In genomic region chr17:17491622-17492001, GRCm38 (mm10) we compare ENCODE assay signal across 17 mouse cellular contexts.
DNase-seq lines count a peak whose midpoint lies in the region; ATAC-seq and TF ChIP-seq lines count a peak whose summit lies in the region.
"Had no signal": no experiment of that assay in that cellular context is flagged by ENCODE, and none has a peak within 500 bp of the region (broad histone marks: within the 10 kb centered on the region; RNA-seq: fewer than 3 reads in every experiment).

No protein-coding gene starts in this region.

- no peaks in the 10 kb centered on the region for H3K36me3 ChIP-seq in kidney, embryonic 16.5 days (ENCODE audit: insufficient read depth, low read length)
- H3K36me3 ChIP-seq in intestine, embryonic 15.5 days, result no peaks in the 10 kb centered on the region
- H3K36me3 ChIP-seq in stomach, embryonic 14.5 days (ENCODE audit: control insufficient read depth, insufficient read depth, low read length), result no peaks in the 10 kb centered on the region
- H3K36me3 ChIP-seq in midbrain, embryonic 14.5 days (ENCODE audit: control insufficient read depth, insufficient read depth, low read length), result no peaks in the 10 kb centered on the region
- H3K36me3 ChIP-seq: midbrain, embryonic 10.5 days had no signal

- peak overlapping the region; percentile 38 for H3K4me2 ChIP-seq in kidney, embryonic 16.5 days (replicated peaks; ENCODE audit: low read depth, low read length)
- H3K4me2 ChIP-seq in intestine, embryonic 15.5 days (replicated peaks), result peak overlapping the region; percentile 17; the same call in 1 of the 2 replicates
- H3K4me2 ChIP-seq in stomach, embryonic 14.5 days (replicated peaks; ENCODE audit: low read depth, low read length), result 0 out of 2 replicates have a peak overlapping the region, but pooled peaks have one; percentile 20
- no peak overlapping the region for H3K4me2 ChIP-seq in midbrain, embryonic 14.5 days (ENCODE audit: low read length)

- H3K9ac ChIP-seq in kidney, embryonic 16.5 days (replicated peaks; ENCODE audit: low read length), result no peak overlapping the region; the same call in 1 of the 2 replicates
- no peak overlapping the region for H3K9ac ChIP-seq in intestine, embryonic 15.5 days
- H3K9ac ChIP-seq in stomach, embryonic 14.5 days (replicated peaks; ENCODE audit: low read depth, low read length), result no peak overlapping the region
- H3K9ac ChIP-seq in midbrain, embryonic 14.5 days (replicated peaks; ENCODE audit: low read length), result no peak overlapping the region

- 14% methylated on average over 7 of the region's 7 CpGs for WGBS in kidney, embryonic 16.5 days
- 48% methylated on average over 7 of the region's 7 CpGs for WGBS in intestine, embryonic 15.5 days
- 29% methylated on average over 7 of the region's 7 CpGs for WGBS in stomach, embryonic 14.5 days
- 87% methylated on average over 7 of the region's 7 CpGs for WGBS in midbrain, embryonic 14.5 days

- TF ChIP-seq CTCF in gastrocnemius, adult 2 months (IDR thresholded peaks at IDR 0.05), result no peak

- H3K4me3 ChIP-seq in gastrocnemius, adult 2 months, result peak overlapping the region; percentile 19
- H3K4me3 ChIP-seq in kidney, embryonic 16.5 days (ENCODE audit: low read length), result peak overlapping the region; percentile 9; the same call in 1 of the 2 replicates
- H3K4me3 ChIP-seq in intestine, embryonic 15.5 days (replicated peaks), result no peak overlapping the region
- H3K4me3 ChIP-seq in stomach, embryonic 14.5 days (ENCODE audit: low read depth, low read length), result no peak overlapping the region
- H3K4me3 ChIP-seq in midbrain, embryonic 14.5 days (replicated peaks; ENCODE audit: low read depth, low read length), result no peak overlapping the region
- H3K4me3 ChIP-seq: midbrain, embryonic 10.5 days; myocyte had no signal

- no peak overlapping the region for H3K27ac ChIP-seq in gastrocnemius, adult 2 months
- peak overlapping the region; percentile 62 for H3K27ac ChIP-seq in kidney, embryonic 16.5 days (ENCODE audit: low read length)
- no peak overlapping the region for H3K27ac ChIP-seq in intestine, embryonic 15.5 days
- 0 out of 2 replicates have a peak overlapping the region, but pooled peaks have one; percentile 7 for H3K27ac ChIP-seq in stomach, embryonic 14.5 days (ENCODE audit: low read length)
- no peak overlapping the region for H3K27ac ChIP-seq in midbrain, embryonic 14.5 days (replicated peaks; ENCODE audit: low read depth, low read length)

- H3K27me3 ChIP-seq in kidney, embryonic 16.5 days (ENCODE audit: insufficient read depth, low read length), result no peaks in the 10 kb centered on the region
- no peaks in the 10 kb centered on the region for H3K27me3 ChIP-seq in intestine, embryonic 15.5 days (replicated peaks)
- no peaks in the 10 kb centered on the region for H3K27me3 ChIP-seq in stomach, embryonic 14.5 days (ENCODE audit: control insufficient read depth, insufficient read depth, low read length)
- H3K27me3 ChIP-seq in midbrain, embryonic 14.5 days (ENCODE audit: control insufficient read depth, insufficient read depth, low read length), result no peaks in the 10 kb centered on the region
- H3K27me3 ChIP-seq: CH12.LX had no signal

- peak; percentile 55 for ATAC-seq in kidney, embryonic 16.5 days (ENCODE audit: low FRiP score, low TSS enrichment)
- no peak for ATAC-seq in intestine, embryonic 15.5 days
- ATAC-seq in stomach, embryonic 14.5 days (ENCODE audit: insufficient number of reproducible peaks, insufficient read depth, low FRiP score, low read depth), result peak; percentile 63; the same call in 1 of the 2 replicates
- no peak for ATAC-seq in midbrain, embryonic 14.5 days (ENCODE audit: low FRiP score, low TSS enrichment)
- ATAC-seq: forebrain, embryonic 14.5 days had no signal

- H3K9me3 ChIP-seq in kidney, embryonic 16.5 days (ENCODE audit: low read length), result no peaks in the 10 kb centered on the region
- H3K9me3 ChIP-seq in intestine, embryonic 15.5 days, result no peaks in the 10 kb centered on the region
- H3K9me3 ChIP-seq in stomach, embryonic 14.5 days (ENCODE audit: control insufficient read depth, low read depth, low read length), result no peaks in the 10 kb centered on the region
- H3K9me3 ChIP-seq in midbrain, embryonic 14.5 days (ENCODE audit: control insufficient read depth, low read length), result no peaks in the 10 kb centered on the region
- H3K9me3 ChIP-seq: midbrain, embryonic 10.5 days had no signal

- H3K4me1 ChIP-seq in kidney, embryonic 16.5 days (ENCODE audit: insufficient read depth, low read length), result peaks cover 10% of the 10 kb centered on the region; the same call in 1 of the 2 replicates
- H3K4me1 ChIP-seq in intestine, embryonic 15.5 days (replicated peaks), result no peaks in the 10 kb centered on the region
- H3K4me1 ChIP-seq in stomach, embryonic 14.5 days (ENCODE audit: control insufficient read depth, insufficient read depth, low read length), result peaks cover 3% of the 10 kb centered on the region; the same call in 1 of the 2 replicates
- H3K4me1 ChIP-seq in midbrain, embryonic 14.5 days (ENCODE audit: control insufficient read depth, insufficient read depth, low read length), result no peaks in the 10 kb centered on the region
- H3K4me1 ChIP-seq: midbrain, embryonic 10.5 days had no signal

- intact Hi-C loops in gastrocnemius, adult 2 months (cut with DNase I), result no loop called here

- no peak for DNase-seq in gastrocnemius, adult 2 months
- DNase-seq in gastrocnemius, adult 8-10 months (ENCODE audit: low spot score in 2 of 2), result no peak
- no peak for DNase-seq in kidney, adult 18-20 months
- no peak for DNase-seq in midbrain, embryonic 14.5 days
- DNase-seq in ovary, postnatal 36 days (ENCODE audit: low spot score), result no peak
- DNase-seq: cerebellum, postnatal 25 days; heart, adult 18-20 months; lung, postnatal 36 days; right cerebral cortex, adult 18-20 months; thymus, postnatal 36 days had no signal

Comparison
In these comparisons a context has a peak if more than half of its experiments do, and no peak if none do; other contexts are left out.
1. H3K27ac ChIP-seq: peak in kidney, embryonic 16.5 days (single experiment) and stomach, embryonic 14.5 days (single experiment); none in gastrocnemius, adult 2 months (single experiment), intestine, embryonic 15.5 days (single experiment) and midbrain, embryonic 14.5 days (single experiment).
2. H3K4me3 ChIP-seq: peak in gastrocnemius, adult 2 months (single experiment) and kidney, embryonic 16.5 days (single experiment); none in intestine, embryonic 15.5 days (single experiment), stomach, embryonic 14.5 days (single experiment) and midbrain, embryonic 14.5 days (single experiment).
3. ATAC-seq: peak in kidney, embryonic 16.5 days (single experiment) and stomach, embryonic 14.5 days (single experiment); none in intestine, embryonic 15.5 days (single experiment) and midbrain, embryonic 14.5 days (single experiment).